Mouse (Mus musculus): ENCODE results near the gene Mboat2.

GRCm38 (mm10) chr12:24975115-24975733 is 144.5 kb downstream of the Mboat2 start:
- TF ChIP-seq POLR2A (IDR thresholded peaks at IDR 0.05; ENCODE audit: low read depth, low read length) (no peak), CTCF (IDR thresholded peaks at IDR 0.05; ENCODE audit: borderline replicate concordance, insufficient read depth, low read length) (no peak)
